Mouse (Mus musculus) erythroblast, embryonic 14.5 days (primary cell): ENCODE measurements around the gene Lelp1.

Experiments
- GATA1 ChIP-seq: IDR thresholded peaks from 2 replicates; pipeline ENCODE4 v1.6.1; 2012; ENCODE audit warnings: low read length, inconsistent platforms, mixed read lengths
- TAL1 ChIP-seq: IDR thresholded peaks from 3 replicates; pipeline ENCODE4 v1.6.1; 2012; ENCODE audit warnings: low read length, inconsistent platforms, mixed read lengths

DNA sequence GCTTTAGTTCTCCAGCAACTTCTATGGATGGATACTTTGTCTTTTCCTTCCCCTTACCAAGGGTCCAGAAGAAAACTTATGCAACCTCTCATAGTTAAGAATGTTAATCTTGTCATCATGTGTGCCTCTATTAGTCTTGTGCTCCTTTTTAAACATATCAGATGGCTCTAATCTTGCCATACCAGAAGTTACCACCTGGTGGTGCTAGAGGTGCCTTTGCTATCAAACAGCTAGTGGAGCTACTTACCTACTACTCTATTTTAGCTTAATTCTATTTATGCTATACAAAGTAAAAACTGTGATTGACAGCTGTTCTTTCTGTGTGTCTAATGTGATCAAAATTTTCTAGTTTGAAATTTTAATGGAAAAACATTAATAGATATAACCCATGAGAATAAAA is 10.8 kb upstream of the Lelp1 start:
- TF ChIP-seq TAL1, result no peak
- TF ChIP-seq GATA1, result no peak
